Mouse (Mus musculus): ENCODE measurements at regions not wholly inside any gene's neighbourhood (a gene's known extent, or its start where the extent isn't known, plus 50 kb on each side); places are given as distances from the start of the nearest gene placed in this dataset.

- DNase-seq: no peak
These were observed 52.0 kb upstream of the Dynlrb2 start for GRCm38 (mm10) chr8:116452806-116453205.

GRCm38 (mm10) chr8:116451397-116451796, 53.4 kb upstream of the Dynlrb2 start:
- no peak for DNase-seq

GRCm38 (mm10) chr8:116447452-116447851, 57.3 kb upstream of the Dynlrb2 start:
- no peak for DNase-seq

GRCm38 (mm10) chr8:116442827-116443226, 61.9 kb upstream of the Dynlrb2 start:
- no peak for DNase-seq

- DNase-seq: peak; percentile 64 to 78
These were observed 65.9 kb upstream of the Dynlrb2 start for GRCm38 (mm10) chr8:116438895-116439294.

- no peak for DNase-seq
These were observed 69.3 kb upstream of the Dynlrb2 start for GRCm38 (mm10) chr8:116435268-116435980.

- no peak for DNase-seq
These were observed 74.7 kb upstream of the Dynlrb2 start for GRCm38 (mm10) chr8:116430051-116430450.

GRCm38 (mm10) chr8:116429649-116430048, 75.1 kb upstream of the Dynlrb2 start:
- DNase-seq: no peak

GRCm38 (mm10) chr8:116422826-116423225, 81.9 kb upstream of the Dynlrb2 start:
- no peak for DNase-seq

- DNase-seq: no peak
These were observed 92.1 kb upstream of the Dynlrb2 start for GRCm38 (mm10) chr8:116412703-116413102.

- peak in 1 of 2 experiments; percentile 5 for DNase-seq
These were observed 94.7 kb upstream of the Dynlrb2 start for GRCm38 (mm10) chr8:116410041-116410440.

- no peak for DNase-seq
These were observed 95.8 kb upstream of the Dynlrb2 start for GRCm38 (mm10) chr8:116409011-116409410.

- DNase-seq: no peak
These were observed 100.2 kb upstream of the Dynlrb2 start for GRCm38 (mm10) chr8:116404571-116404970.

- DNase-seq: no peak
These were observed 101.4 kb upstream of the Dynlrb2 start for GRCm38 (mm10) chr8:116403366-116403765.

GRCm38 (mm10) chr8:116399452-116399851, 105.3 kb upstream of the Dynlrb2 start:
- no peak for DNase-seq

- DNase-seq: no peak
These were observed 106.1 kb upstream of the Dynlrb2 start for GRCm38 (mm10) chr8:116398565-116399205.

- DNase-seq: no peak
These were observed 119.4 kb upstream of the Dynlrb2 start for GRCm38 (mm10) chr8:116385193-116385955.

GRCm38 (mm10) chr8:116384418-116385089, 120.2 kb upstream of the Dynlrb2 start:
- DNase-seq: no peak

GRCm38 (mm10) chr8:116383495-116384417, 121.0 kb upstream of the Dynlrb2 start:
- DNase-seq: no peak

- no peak for DNase-seq
These were observed 121.7 kb upstream of the Dynlrb2 start for GRCm38 (mm10) chr8:116383036-116383435.

- DNase-seq: no peak
These were observed 124.2 kb upstream of the Dynlrb2 start for GRCm38 (mm10) chr8:116380601-116381000.

- no peak for DNase-seq
These were observed 124.9 kb upstream of the Dynlrb2 start for GRCm38 (mm10) chr8:116379851-116380250.

Data from lung, postnatal 4 days (tissue).